Mouse (Mus musculus): ENCODE results near the gene Dpm2.

- no peak for TF ChIP-seq GATA1 (IDR thresholded peaks at IDR 0.05; ENCODE audit: borderline replicate concordance, low read length)
- no peak for TF ChIP-seq FLI1 (IDR thresholded peaks at IDR 0.05; ENCODE audit: low read length)
Observed at GRCm38 (mm10) chr2:32534733-32535471, 35.8 kb upstream of the Dpm2 start, which contains the start of gene Fam102a.
